8 mouse cellular contexts compared by ENCODE assay signal in the genomic region with DNA sequence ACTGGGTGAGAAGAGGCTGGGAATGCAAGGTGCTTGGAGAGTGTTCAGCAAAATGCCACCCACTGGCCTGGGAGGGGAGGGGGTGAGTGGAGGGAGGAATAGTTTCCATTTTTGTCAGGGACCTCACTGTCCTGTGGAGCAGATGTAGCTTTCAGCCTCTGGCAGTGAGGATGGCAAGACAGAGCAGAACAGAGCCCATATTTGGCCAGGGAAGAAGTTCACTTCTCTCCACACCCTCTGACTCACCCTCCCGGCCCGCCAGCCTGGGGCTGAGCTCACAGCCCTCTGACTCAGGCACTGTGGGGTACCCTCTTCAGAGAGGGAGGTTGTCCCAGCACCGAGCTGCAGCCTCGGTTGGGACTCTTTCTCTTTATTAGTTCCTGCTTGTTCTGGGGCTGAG.
A peak's percentile ranks its signal among the peaks of the same experiment; 100 is the strongest.
DNase-seq lines count a peak whose midpoint lies in the region; ATAC-seq and TF ChIP-seq lines count a peak whose summit lies in the region.

No protein-coding gene starts in this region.

- H3K27me3 ChIP-seq in intestine, embryonic 14.5 days (replicated peaks; ENCODE audit: control insufficient read depth, insufficient read depth, low read length): no peaks in the 10 kb centered on the region
- H3K27me3 ChIP-seq in small intestine, adult 2 months (ENCODE audit: control insufficient read depth, insufficient read depth, low read length): no peaks in the 10 kb centered on the region

- H3K36me3 ChIP-seq in intestine, embryonic 14.5 days (ENCODE audit: control insufficient read depth, insufficient read depth, low read length): no peaks in the 10 kb centered on the region
- no peaks in the 10 kb centered on the region for H3K36me3 ChIP-seq in small intestine, adult 2 months (ENCODE audit: control insufficient read depth, insufficient read depth, low read length)

- no peak overlapping the region for H3K9ac ChIP-seq in intestine, embryonic 14.5 days (ENCODE audit: low read length)

- no peak overlapping the region for H3K4me2 ChIP-seq in intestine, embryonic 14.5 days (ENCODE audit: low read length)

- no peaks in the 10 kb centered on the region for H3K4me1 ChIP-seq in intestine, embryonic 14.5 days (replicated peaks; ENCODE audit: control insufficient read depth, insufficient read depth, low read length)
- no peaks in the 10 kb centered on the region; the same call in 1 of the 2 replicates for H3K4me1 ChIP-seq in small intestine, adult 2 months (ENCODE audit: control insufficient read depth, insufficient read depth, insufficient read length, low read length)

- DNase-seq in adrenal gland, adult 2 months: peak; percentile 90
- DNase-seq in gastrocnemius, adult 2 months: peak; percentile 79
- no peak for DNase-seq in intestine, embryonic 14.5 days (ENCODE audit: low spot score)
- no peak for DNase-seq in right cerebral cortex, postnatal 10 days (ENCODE audit: low spot score in 2 of 2)
- DNase-seq in spleen, postnatal 36 days (ENCODE audit: low spot score in 2 of 2): no peak
- no peak for DNase-seq in right cerebral cortex, adult 18-20 months
- DNase-seq in cerebellum, postnatal 36 days: no peak

- WGBS in intestine, embryonic 14.5 days: 29% methylated on average over 4 of the region's 4 CpGs
- WGBS in small intestine, adult 2 months: 32% methylated on average over 4 of the region's 4 CpGs

- no peak for TF ChIP-seq CTCF in gastrocnemius, adult 2 months (IDR thresholded peaks at IDR 0.05)
- no peak for TF ChIP-seq CTCF in small intestine, adult 2 months (IDR thresholded peaks at IDR 0.05; ENCODE audit: extremely low read depth, insufficient read length, insufficient replicate concordance, low read depth, low read length)

- peak overlapping the region; percentile 71 for H3K27ac ChIP-seq in gastrocnemius, adult 2 months
- H3K27ac ChIP-seq in intestine, embryonic 14.5 days (ENCODE audit: low read depth): peak overlapping the region; percentile 77
- H3K27ac ChIP-seq in small intestine, adult 2 months (ENCODE audit: insufficient read depth, low read depth, low read length): peak overlapping the region; percentile 50

- no peak for TF ChIP-seq POLR2A in small intestine, adult 2 months (IDR thresholded peaks at IDR 0.05; ENCODE audit: low read depth, low read length)

- no peaks in the 10 kb centered on the region for H3K9me3 ChIP-seq in intestine, embryonic 14.5 days (ENCODE audit: control insufficient read depth, low read length)

- peak; percentile 81 for ATAC-seq in intestine, embryonic 14.5 days (replicated peaks; ENCODE audit: low FRiP score, low TSS enrichment, low read depth)

- intact Hi-C loops in gastrocnemius, adult 2 months (cut with DNase I): no loop called here

- H3K4me3 ChIP-seq in gastrocnemius, adult 2 months: no peak overlapping the region
- no peak overlapping the region for H3K4me3 ChIP-seq in intestine, embryonic 14.5 days (ENCODE audit: low read depth, low read length)
- H3K4me3 ChIP-seq in small intestine, adult 2 months (ENCODE audit: low read depth, low read length): no peak overlapping the region

Comparison
In these comparisons a context has a peak if more than half of its experiments do, and no peak if none do; other contexts are left out.
1. DNase-seq: peak in adrenal gland, adult 2 months (single experiment) and gastrocnemius, adult 2 months (single experiment); none in intestine, embryonic 14.5 days (single experiment), right cerebral cortex, postnatal 10 days (0 of 2), spleen, postnatal 36 days (0 of 2), right cerebral cortex, adult 18-20 months (single experiment) and cerebellum, postnatal 36 days (0 of 2).
2. Peak in every context shown above with its lines, with median percentiles within 50 percentile points of each other: H3K27ac ChIP-seq.